Mouse (Mus musculus) G1E (cell line): Measurements from ENCODE around the gene Iqgap1.

Experiments
- CTCF ChIP-seq: IDR thresholded peaks from 2 replicates; pipeline ENCODE4 v1.5.1; 2012; ENCODE audit warnings: low read depth, low read length, inconsistent platforms, mixed read lengths
- GATA1 ChIP-seq: IDR thresholded peaks from 2 replicates; pipeline ENCODE4 v1.6.1; 2012; ENCODE audit warnings: borderline replicate concordance, low read length, inconsistent platforms, mixed read lengths
- TAL1 ChIP-seq: conservative IDR thresholded peaks from 2 replicates; pipeline ENCODE4 v1.6.1; 2012; ENCODE audit warnings: low read depth, low read length, inconsistent platforms, mixed read lengths

DNA sequence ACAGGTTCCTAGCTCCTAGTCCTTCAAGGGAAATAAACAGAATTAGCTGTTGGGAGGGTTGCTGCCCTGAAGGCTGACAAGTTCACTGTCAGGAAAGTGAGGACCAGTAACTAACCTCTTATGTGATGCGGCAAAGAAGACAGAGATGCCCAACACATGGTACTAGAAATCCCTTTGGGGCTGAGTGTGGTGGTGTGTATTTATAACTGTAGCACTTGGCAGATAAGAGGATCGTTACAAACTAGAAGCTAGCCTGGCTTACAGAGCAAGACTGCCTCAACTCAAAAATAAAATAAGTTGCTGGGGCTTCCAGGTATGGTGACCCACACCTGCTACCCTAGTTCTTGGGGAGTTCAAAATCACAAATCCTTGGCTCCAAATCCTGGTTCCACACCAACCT is 23.5 kb upstream of the Iqgap1 start:
- TF ChIP-seq CTCF, result no peak
- TF ChIP-seq TAL1, result no peak
- TF ChIP-seq GATA1, result no peak
